Mouse (Mus musculus) heart, postnatal 10 days (tissue): ENCODE data around the gene Mfap4. TPM values are rescaled to one million over a fixed set of nuclear protein-coding genes. Genes with fewer than 3 reads are reported as not detected.

Source experiments
- DNase-seq, 2 experiments: peaks; one replicate each; pipeline ENCODE4 v3.0.0; 2021
- intact Hi-C: fragments of 180-260 bp; cut with DNase I; formaldehyde crosslinking; loops from one replicate; pipeline ENCODE4 v1.15.1; 2025
- total RNA-seq, 2 experiments: library from RNA; stranded (reverse); gene quantifications; 2 replicates each; pipeline ENCODE4 v1.2.3; 2021

Gene Mfap4
- 100 to 1,000 TPM; 112 to 142 TPM for total RNA-seq

GRCm38 (mm10) chr11:61484613-61485540 lies at the start of gene Mfap4:
Gene Mfap4 (plus strand): TSS chr11:61485431.
- intact Hi-C loops = no loop called here
- DNase-seq = peak; percentile 72 to 78

- no peak for DNase-seq
- intact Hi-C loops = no loop called here
Observed at GRCm38 (mm10) chr11:61436298-61436697, 48.9 kb upstream of the Mfap4 start.

- intact Hi-C loops = no loop called here
- no peak for DNase-seq
Observed at GRCm38 (mm10) chr11:61439170-61439569, 46.1 kb upstream of the Mfap4 start.

- DNase-seq = no peak
- intact Hi-C loops = no loop called here
Observed at GRCm38 (mm10) chr11:61440416-61440815, 44.8 kb upstream of the Mfap4 start.

GRCm38 (mm10) chr11:61441670-61442069 lies 43.6 kb upstream of the Mfap4 start:
- DNase-seq = no peak
- intact Hi-C loops = no loop called here

- intact Hi-C loops = no loop called here
- no peak for DNase-seq
Observed at GRCm38 (mm10) chr11:61443807-61444206, 41.4 kb upstream of the Mfap4 start.

- intact Hi-C loops = no loop called here
- peak; percentile 40 to 44 for DNase-seq
Observed at GRCm38 (mm10) chr11:61447296-61447695, 37.9 kb upstream of the Mfap4 start.

GRCm38 (mm10) chr11:61448041-61448440 lies 37.2 kb upstream of the Mfap4 start:
- DNase-seq = peak; percentile 31 to 39
- intact Hi-C loops = no loop called here

- DNase-seq = peak; percentile 70 to 74
- intact Hi-C loops = no loop called here
Observed at GRCm38 (mm10) chr11:61448599-61449225, 36.5 kb upstream of the Mfap4 start.

GRCm38 (mm10) chr11:61449499-61450292 lies 35.5 kb upstream of the Mfap4 start:
- no peak for DNase-seq
- intact Hi-C loops = no loop called here

GRCm38 (mm10) chr11:61464071-61464470 lies 21.2 kb upstream of the Mfap4 start:
- no peak for DNase-seq
- intact Hi-C loops = no loop called here

- no peak for DNase-seq
- intact Hi-C loops = no loop called here
Observed at GRCm38 (mm10) chr11:61465422-61465821, 19.8 kb upstream of the Mfap4 start.

GRCm38 (mm10) chr11:61468534-61468933 lies 16.7 kb upstream of the Mfap4 start:
- DNase-seq = no peak
- intact Hi-C loops = no loop called here

- no peak for DNase-seq
- intact Hi-C loops = no loop called here
Observed at GRCm38 (mm10) chr11:61469317-61469917, 15.8 kb upstream of the Mfap4 start.

- DNase-seq = no peak
- intact Hi-C loops = no loop called here
Observed at GRCm38 (mm10) chr11:61470880-61471279, 14.4 kb upstream of the Mfap4 start.

GRCm38 (mm10) chr11:61473630-61474029 lies 11.6 kb upstream of the Mfap4 start:
- no peak for DNase-seq
- intact Hi-C loops = no loop called here

GRCm38 (mm10) chr11:61476786-61477382 lies 8.3 kb upstream of the Mfap4 start:
- intact Hi-C loops = no loop called here
- DNase-seq = no peak

- intact Hi-C loops = no loop called here
- no peak for DNase-seq
Observed at GRCm38 (mm10) chr11:61477566-61478508, 7.4 kb upstream of the Mfap4 start.

- intact Hi-C loops = no loop called here
- DNase-seq = no peak
Observed at GRCm38 (mm10) chr11:61478788-61479187, 6.4 kb upstream of the Mfap4 start.
